Mouse (Mus musculus) cerebellum, adult 2 months (tissue): ENCODE measurements around the gene Slc44a5. TPM values are rescaled to one million over a fixed set of nuclear protein-coding genes. Genes with fewer than 3 reads are reported as not detected.
"Not testable (repeated sequence)": the region's sequence is repeated elsewhere in the genome, so short reads cannot be mapped to it uniquely, and the experiment has no call there.

Experiments used
- DNase-seq, 2 experiments: peaks; one replicate each; pipeline ENCODE4 v3.0.0; 2021
- H3K27ac ChIP-seq: fragments of 200-500 bp; 2 replicates; pipeline ENCODE4 v1.5.1; 2012; ENCODE audit warnings: low read length, control low read depth, inconsistent platforms; ENCODE audit not compliant: insufficient read depth
- H3K27me3 ChIP-seq: fragments of 200-500 bp; 2 replicates; pipeline ENCODE4 v1.6.1; 2012; ENCODE audit warnings: inconsistent platforms, mild to moderate bottlenecking, low read length, moderate library complexity; ENCODE audit not compliant: control insufficient read depth, insufficient read depth
- H3K4me1 ChIP-seq: fragments of 200-500 bp; 2 replicates; pipeline ENCODE4 v1.6.1; 2011; ENCODE audit warnings: low read length; ENCODE audit not compliant: control insufficient read depth, insufficient read depth
- H3K4me3 ChIP-seq: fragments of 200-500 bp; replicated peaks from 2 replicates; pipeline ENCODE3; 2011; ENCODE audit warnings: mild to moderate bottlenecking, low read depth, low read length, control low read depth; ENCODE audit not compliant: insufficient read depth
- CTCF ChIP-seq: fragments of 200-500 bp; IDR thresholded peaks from 2 replicates; pipeline ENCODE4 v1.5.1; 2011; ENCODE audit warnings: low read depth, mild to moderate bottlenecking, control low read depth, low read length, moderate library complexity, borderline replicate concordance; ENCODE audit not compliant: insufficient read depth
- POLR2A ChIP-seq: fragments of 200-500 bp; IDR thresholded peaks from 2 replicates; pipeline ENCODE4 v1.6.1; 2011; ENCODE audit warnings: low read length, control low read depth, borderline replicate concordance; ENCODE audit not compliant: insufficient read depth
- WGBS: fragments of 180-500 bp; shearing (Covaris S2); methylation state at CpG from one replicate; pipeline ENCODE4 v1.1.7; 2018; 5-methylcytosine and 5-hydroxymethylcytosine counted together
- polyA plus RNA-seq: library from polyadenylated mRNA; depleted of rRNA; stranded (reverse); fragments of >200 nt; gene quantifications from 2 replicates; pipeline ENCODE4 v1.2.3, GENCODE M21; 2012

Gene Slc44a5
- polyA plus RNA-seq, 1 experiment: 3.4 TPM

- H3K27me3 ChIP-seq: no peaks in the 10 kb centered on the region
- H3K4me3 ChIP-seq: no peak overlapping the region
- H3K27ac ChIP-seq: no peak overlapping the region
- TF ChIP-seq POLR2A (no peak), CTCF (no peak)
- no peak for DNase-seq
- peaks cover 4% of the 10 kb centered on the region for H3K4me1 ChIP-seq
- WGBS: 54% methylated on average over 6 of the region's 6 CpGs
Observed at GRCm38 (mm10) chr3:154133986-154134385, 160.8 kb downstream of the Slc44a5 start.

- DNase-seq: no peak
- no peak overlapping the region for H3K27ac ChIP-seq
- no peak for TF ChIP-seq POLR2A
- TF ChIP-seq CTCF: no peak
- no peaks in the 10 kb centered on the region for H3K4me1 ChIP-seq
- H3K4me3 ChIP-seq: no peak overlapping the region
- H3K27me3 ChIP-seq: no peaks in the 10 kb centered on the region
- WGBS: 93% methylated on average over 2 of the region's 2 CpGs
Observed at GRCm38 (mm10) chr3:154134701-154135100, 161.5 kb downstream of the Slc44a5 start.

- no peak for DNase-seq
- 96% methylated on average over 3 of the region's 3 CpGs for WGBS
Observed at GRCm38 (mm10) chr3:154136501-154136900, 163.3 kb downstream of the Slc44a5 start.

GRCm38 (mm10) chr3:154141346-154141745, 168.1 kb downstream of the Slc44a5 start:
- 82% methylated on average over 4 of the region's 4 CpGs for WGBS
- Histone ChIP-seq H3K4me3 (no peak overlapping the region), H3K4me1 (no peaks in the 10 kb centered on the region), H3K27me3 (no peaks in the 10 kb centered on the region), H3K27ac (no peak overlapping the region)
- no peak for DNase-seq
- TF ChIP-seq POLR2A (no peak), CTCF (no peak)

More at GRCm38 (mm10) chr3:154136501-154136900, 163.3 kb downstream of the Slc44a5 start:
- H3K27ac ChIP-seq: no peak overlapping the region
- TF ChIP-seq CTCF (no peak), POLR2A (no peak)
- H3K4me3 ChIP-seq: no peak overlapping the region
- no peaks in the 10 kb centered on the region for H3K27me3 ChIP-seq
- no peaks in the 10 kb centered on the region for H3K4me1 ChIP-seq

GRCm38 (mm10) chr3:154142618-154143017, 169.4 kb downstream of the Slc44a5 start:
- no peak overlapping the region for H3K27ac ChIP-seq
- DNase-seq: no peak
- no peaks in the 10 kb centered on the region for H3K4me1 ChIP-seq
- H3K4me3 ChIP-seq: no peak overlapping the region
- no peaks in the 10 kb centered on the region for H3K27me3 ChIP-seq
- 64% methylated on average over 4 of the region's 4 CpGs for WGBS
- TF ChIP-seq CTCF (no peak), POLR2A (no peak)

GRCm38 (mm10) chr3:154145750-154146149, 172.5 kb downstream of the Slc44a5 start:
- no peaks in the 10 kb centered on the region for H3K27me3 ChIP-seq

GRCm38 (mm10) chr3:154149778-154150177, 176.5 kb downstream of the Slc44a5 start:
- TF ChIP-seq POLR2A (no peak), CTCF (no peak)
- no peak for DNase-seq
- WGBS: 62% methylated on average over 4 of the region's 4 CpGs
- H3K27ac ChIP-seq: no peak overlapping the region
- no peak overlapping the region for H3K4me3 ChIP-seq
- H3K27me3 ChIP-seq: no peaks in the 10 kb centered on the region
- no peaks in the 10 kb centered on the region for H3K4me1 ChIP-seq

More at GRCm38 (mm10) chr3:154145750-154146149, 172.5 kb downstream of the Slc44a5 start:
- no peak overlapping the region for H3K4me3 ChIP-seq
- 65% methylated on average over 4 of the region's 4 CpGs for WGBS
- no peak for DNase-seq
- no peak overlapping the region for H3K27ac ChIP-seq
- no peaks in the 10 kb centered on the region for H3K4me1 ChIP-seq
- TF ChIP-seq POLR2A (no peak), CTCF (no peak)

- H3K27ac ChIP-seq, H3K4me3 ChIP-seq, H3K4me1 ChIP-seq, DNase-seq, H3K27me3 ChIP-seq: not testable (repeated sequence)
- 88% methylated on average over 3 of the region's 3 CpGs for WGBS
Observed at GRCm38 (mm10) chr3:154153541-154153940, 180.3 kb downstream of the Slc44a5 start.
